Mouse (Mus musculus): ENCODE results near the gene Ccdc122.

GRCm38 (mm10) chr14:77156222-77156910 is 119.8 kb downstream of the Ccdc122 start, which contains the start of gene Enox1:
- TF ChIP-seq CTCF (conservative IDR thresholded peaks at IDR 0.05; ENCODE audit: low read length) (no peak), POU5F1 (IDR thresholded peaks at IDR 0.05; ENCODE audit: borderline replicate concordance, low read length) (no peak), NANOG (IDR thresholded peaks at IDR 0.05; ENCODE audit: borderline replicate concordance, low read length) (no peak)
